Mouse (Mus musculus) thymus, adult 18-20 months (tissue): ENCODE results near the gene Gm17677.

Experiments
- DNase-seq, 2 experiments: peaks; one replicate each; pipeline ENCODE4 v3.0.0; 2022; ENCODE audit warnings: mixed read lengths in 2 of 2

Gm17677 gene

DNA sequence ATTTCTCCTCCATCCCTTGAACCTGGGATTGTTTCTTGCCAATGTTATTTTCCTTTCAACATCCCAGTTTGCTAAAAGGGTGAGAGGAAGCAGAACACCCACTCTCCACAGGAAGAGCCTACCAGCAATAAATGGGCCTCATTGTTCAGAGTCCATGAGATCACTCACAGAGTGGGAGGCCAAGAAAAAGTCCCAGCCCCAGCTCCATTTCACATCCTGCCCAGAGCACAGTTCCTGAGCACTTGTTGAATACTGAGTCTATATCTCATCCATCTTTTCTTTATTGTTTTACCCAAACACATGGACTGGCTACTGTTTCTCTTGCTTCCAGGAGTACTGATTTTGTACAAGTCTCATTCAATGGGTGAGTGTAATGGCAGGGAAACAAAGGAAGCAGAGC lies at the start of gene Gm17677:
Gene Gm17677 (plus strand): TSS at position 301 of the 400 bp plus-strand sequence.
- no peak for DNase-seq

DNA sequence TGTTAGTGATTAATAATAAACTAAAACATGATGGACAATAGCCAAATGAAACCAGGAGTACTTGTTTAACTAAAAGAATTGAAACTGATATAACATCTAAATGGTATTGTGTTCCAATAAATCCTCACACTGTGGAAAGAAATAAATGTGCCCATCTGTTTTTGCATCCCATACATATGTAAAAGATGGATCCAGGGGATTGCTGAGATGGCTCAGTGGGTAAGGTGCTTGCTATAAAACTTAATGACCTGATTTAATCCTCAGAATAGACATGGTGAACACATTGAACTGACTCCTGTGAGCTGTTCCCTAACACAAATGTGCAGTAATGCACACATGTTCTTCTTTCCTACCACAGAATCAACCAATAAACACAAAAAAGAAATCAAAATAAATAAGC lies 48.9 kb upstream of the Gm17677 start:
- no peak for DNase-seq

DNA sequence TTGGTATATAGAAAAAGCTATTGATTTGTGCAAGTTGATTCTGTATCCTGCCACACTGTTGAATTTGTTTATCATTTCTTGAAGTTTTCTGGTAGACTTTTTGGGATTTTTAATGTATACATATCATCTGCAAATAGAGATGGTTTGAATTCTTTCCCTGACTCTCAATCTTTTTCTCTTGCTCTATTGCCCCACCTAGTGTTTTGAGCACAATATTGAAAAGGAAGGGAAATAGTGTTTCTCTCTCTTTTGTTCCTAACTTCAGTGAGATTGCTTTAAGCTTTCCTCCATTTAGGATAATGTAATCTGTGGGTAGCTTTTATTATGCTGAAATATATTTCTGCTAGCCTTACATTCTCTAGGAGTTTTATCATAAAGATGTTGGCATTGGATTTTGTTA lies 33.6 kb upstream of the Gm17677 start:
- DNase-seq, result no peak

DNA sequence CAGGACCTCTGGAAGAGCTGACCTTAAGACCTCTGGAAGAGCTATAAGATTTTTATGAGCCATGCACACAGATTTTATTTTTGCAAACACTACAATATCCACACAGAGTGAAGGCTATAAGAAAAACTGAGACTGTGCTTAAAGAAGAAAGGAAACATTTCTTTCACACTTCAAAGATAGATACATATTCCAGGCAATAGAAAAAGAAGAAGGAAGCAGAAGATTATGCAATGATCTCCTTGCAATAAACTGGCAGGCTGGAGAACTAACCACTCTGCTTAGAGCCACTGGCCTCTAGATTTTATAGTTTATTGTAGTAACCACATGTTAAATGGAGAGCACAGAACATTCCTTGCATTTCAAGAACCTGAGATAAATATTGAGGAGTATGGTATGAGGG lies 16.0 kb downstream of the Gm17677 start:
- DNase-seq, result no peak

DNA sequence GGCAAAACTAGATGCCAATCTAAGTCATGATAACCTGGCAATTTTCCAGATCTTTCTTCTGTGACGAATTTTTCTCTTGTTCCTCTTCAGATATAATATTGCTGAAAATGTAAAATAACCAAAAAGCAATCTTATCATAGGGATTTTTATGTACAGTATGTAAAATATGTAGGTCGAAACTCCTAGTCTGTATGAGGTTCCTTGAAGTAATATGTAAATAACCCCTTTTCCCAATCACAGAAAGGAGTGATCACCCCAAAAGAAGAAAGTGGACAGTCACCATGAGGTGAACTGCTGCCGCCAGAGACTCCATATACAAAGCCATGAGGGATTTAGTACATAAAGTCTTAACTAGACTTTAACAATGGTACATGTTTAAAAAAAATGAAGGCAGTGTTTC lies 37.2 kb downstream of the Gm17677 start, which contains the start of gene Gm17727:
Gene Gm17727 (minus strand): TSS at position 101 of the 400 bp plus-strand sequence.
- no peak for DNase-seq

DNA sequence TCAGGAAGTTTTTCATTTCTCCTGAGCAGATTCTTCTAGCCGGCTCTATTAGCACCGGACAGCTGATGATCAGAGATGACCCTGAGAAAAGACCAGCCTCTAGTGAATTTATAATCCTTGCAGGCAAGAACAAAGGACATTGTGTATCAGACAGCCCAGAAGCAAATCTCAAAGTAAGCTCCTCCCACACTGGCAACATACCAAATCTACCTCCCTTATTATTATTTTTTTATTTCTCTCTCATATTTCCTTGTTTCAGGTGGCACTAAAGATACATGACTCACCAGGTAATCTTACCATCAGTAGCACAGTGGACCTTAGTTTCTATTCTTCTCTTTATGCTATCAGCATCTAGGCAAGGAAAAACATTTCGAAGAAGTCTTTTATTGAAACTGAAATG lies 49.2 kb downstream of the Gm17677 start, which contains the start of the genes Gm27235 and D730048I06Rik:
Gene Gm27235 (minus strand): TSS at position 101 of the 400 bp plus-strand sequence.
Gene D730048I06Rik (minus strand): TSS at position 112 of the 400 bp plus-strand sequence.
- no peak for DNase-seq
